Mouse (Mus musculus): Measurements from ENCODE around the gene Rtkn2. TPM values are rescaled to one million over a fixed set of nuclear protein-coding genes. Genes with fewer than 3 reads are reported as not detected.

The Rtkn2 gene
- polyA plus RNA-seq, 1 experiment: 0.09 TPM

DNA sequence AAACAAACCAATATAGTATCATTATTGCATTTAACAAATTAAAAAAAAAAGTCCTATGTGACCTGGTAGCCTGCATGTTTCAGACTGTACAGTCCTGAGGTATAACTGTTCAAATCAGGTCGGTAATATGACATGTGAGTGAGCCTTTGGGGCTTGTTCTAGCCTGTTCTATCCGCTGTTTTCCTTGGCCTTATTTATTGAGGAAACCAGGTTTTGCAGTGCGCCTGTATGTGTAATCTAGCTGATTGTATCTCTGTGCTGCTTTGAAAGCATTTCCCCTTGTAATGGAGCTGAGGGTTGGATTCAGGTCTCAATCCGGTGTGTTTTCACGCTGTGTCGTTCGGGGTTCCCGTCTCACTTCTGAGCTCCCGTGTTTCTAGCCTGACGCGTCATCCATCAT lies 27.1 kb downstream of the Rtkn2 start:
- Histone ChIP-seq H3K27ac (ENCODE audit: insufficient read depth, low read length) (no peak overlapping the region), H3K27me3 (ENCODE audit: control insufficient read depth, insufficient read depth, low read length) (no peaks in the 10 kb centered on the region), H3K36me3 (ENCODE audit: control insufficient read depth, insufficient read depth, low read length) (no peaks in the 10 kb centered on the region), H3K4me1 (ENCODE audit: control insufficient read depth, insufficient read depth, insufficient read length) (no peaks in the 10 kb centered on the region), H3K4me3 (ENCODE audit: extremely low read depth, insufficient read depth, insufficient read length) (no peak overlapping the region)
- 97% methylated on average over 11 of the region's 11 CpGs for WGBS
- TF ChIP-seq CTCF (IDR thresholded peaks at IDR 0.05; ENCODE audit: extremely low read depth, insufficient read depth, insufficient read length, insufficient replicate concordance) (no peak), POLR2A (IDR thresholded peaks at IDR 0.05; ENCODE audit: low read depth, low read length) (no peak)
- no peak for DNase-seq (ENCODE audit: low read depth in 1 of 2, low spot score in 2 of 2)

DNA sequence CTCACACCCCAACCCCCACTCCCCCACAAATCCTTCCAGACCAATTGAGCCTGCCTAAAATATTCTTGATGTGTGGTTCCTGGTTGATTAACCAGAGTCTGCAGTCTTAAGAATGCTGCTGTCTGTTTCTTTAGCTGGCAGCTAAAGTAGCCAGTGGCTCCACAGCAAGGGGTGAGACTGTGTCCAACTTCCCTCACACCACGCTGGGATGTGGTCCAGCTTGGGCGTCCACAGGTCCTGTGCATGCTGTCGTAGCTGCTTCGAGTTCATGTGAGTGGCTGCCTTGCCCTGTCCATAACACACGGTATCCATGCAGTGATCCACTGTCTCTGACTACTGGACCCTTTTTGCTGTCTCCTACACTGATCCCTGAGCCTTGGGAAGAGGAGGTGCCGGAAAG lies 27.7 kb downstream of the Rtkn2 start:
- TF ChIP-seq POLR2A (IDR thresholded peaks at IDR 0.05; ENCODE audit: low read depth, low read length) (no peak), CTCF (IDR thresholded peaks at IDR 0.05; ENCODE audit: extremely low read depth, insufficient read depth, insufficient read length, insufficient replicate concordance) (no peak)
- Histone ChIP-seq H3K27me3 (ENCODE audit: control insufficient read depth, insufficient read depth, low read length) (no peaks in the 10 kb centered on the region), H3K27ac (ENCODE audit: insufficient read depth, low read length) (no peak overlapping the region), H3K4me1 (ENCODE audit: control insufficient read depth, insufficient read depth, insufficient read length) (no peaks in the 10 kb centered on the region), H3K36me3 (ENCODE audit: control insufficient read depth, insufficient read depth, low read length) (no peaks in the 10 kb centered on the region), H3K4me3 (ENCODE audit: extremely low read depth, insufficient read depth, insufficient read length) (no peak overlapping the region)
- WGBS: 95% methylated on average over 6 of the region's 6 CpGs
- DNase-seq (ENCODE audit: low read depth in 1 of 2, low spot score in 2 of 2): no peak

DNA sequence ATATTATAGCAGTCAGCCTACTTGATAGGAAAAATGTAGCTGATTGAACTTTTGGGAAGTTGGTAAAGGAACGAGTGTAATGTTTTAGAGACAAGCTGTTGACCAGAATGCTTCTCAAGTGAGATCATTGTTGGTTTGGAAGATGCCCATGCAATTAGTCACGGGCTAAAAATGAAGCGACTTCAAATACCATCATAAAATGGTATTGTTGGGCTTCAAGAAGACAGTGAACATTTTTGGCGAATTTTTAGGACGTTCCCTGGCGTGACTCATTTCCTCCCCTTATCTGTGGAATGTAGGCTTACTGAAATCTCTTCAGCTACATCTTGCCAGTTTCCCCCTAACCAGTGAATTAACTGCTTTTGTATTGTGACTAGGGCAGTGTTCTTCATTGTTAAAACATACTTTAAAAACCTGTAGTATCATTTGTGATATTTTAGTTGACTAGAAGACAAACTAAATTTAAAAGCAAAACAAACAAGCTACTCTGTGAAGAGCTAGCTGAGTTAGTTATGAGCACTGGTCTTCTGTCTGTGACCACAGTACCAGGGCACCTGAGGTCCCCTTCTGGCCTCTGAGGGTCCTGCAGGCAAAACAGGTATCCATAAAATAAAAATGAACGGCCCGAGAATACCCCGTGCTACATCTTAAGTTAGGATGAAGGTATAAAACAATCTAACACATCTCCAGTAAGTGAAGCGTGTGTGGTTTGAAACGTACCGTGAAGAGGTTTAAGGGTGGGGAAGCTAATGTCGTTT lies 29.0 kb downstream of the Rtkn2 start:
- peak in 1 of 2 experiments; percentile 16 for DNase-seq (ENCODE audit: low read depth in 1 of 2, low spot score in 2 of 2)
- H3K4me1 ChIP-seq (ENCODE audit: control insufficient read depth, insufficient read depth, insufficient read length): no peaks in the 10 kb centered on the region
- no peaks in the 10 kb centered on the region for H3K36me3 ChIP-seq (ENCODE audit: control insufficient read depth, insufficient read depth, low read length)
- TF ChIP-seq POLR2A (IDR thresholded peaks at IDR 0.05; ENCODE audit: low read depth, low read length) (no peak), CTCF (IDR thresholded peaks at IDR 0.05; ENCODE audit: extremely low read depth, insufficient read depth, insufficient read length, insufficient replicate concordance) (no peak)
- no peak overlapping the region for H3K4me3 ChIP-seq (ENCODE audit: extremely low read depth, insufficient read depth, insufficient read length)
- no peaks in the 10 kb centered on the region for H3K27me3 ChIP-seq (ENCODE audit: control insufficient read depth, insufficient read depth, low read length)
- H3K27ac ChIP-seq (ENCODE audit: insufficient read depth, low read length): no peak overlapping the region
- 85% methylated on average over 13 of the region's 13 CpGs for WGBS

DNA sequence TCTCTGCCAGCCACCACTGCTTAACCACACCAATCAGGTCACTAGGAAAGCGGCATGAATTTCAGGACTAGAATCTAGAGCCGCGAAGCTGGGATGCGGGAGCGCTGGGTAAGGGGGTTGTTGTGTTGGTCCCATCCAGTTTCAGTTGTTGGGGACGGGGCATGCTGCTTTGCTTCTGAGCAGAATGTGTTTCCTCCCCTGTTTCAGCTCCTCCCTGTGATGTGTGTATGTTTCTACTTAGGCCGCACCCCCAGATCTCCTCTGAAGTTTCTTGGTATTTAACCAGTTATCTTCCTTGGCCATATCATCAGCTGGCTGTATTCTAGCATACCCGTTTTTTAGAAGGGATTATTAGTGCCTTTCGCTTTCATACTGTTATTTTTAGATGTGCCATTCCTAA lies 29.9 kb downstream of the Rtkn2 start:
- Histone ChIP-seq H3K4me3 (ENCODE audit: extremely low read depth, insufficient read depth, insufficient read length) (no peak overlapping the region), H3K27me3 (ENCODE audit: control insufficient read depth, insufficient read depth, low read length) (no peaks in the 10 kb centered on the region), H3K36me3 (ENCODE audit: control insufficient read depth, insufficient read depth, low read length) (no peaks in the 10 kb centered on the region), H3K27ac (ENCODE audit: insufficient read depth, low read length) (no peak overlapping the region), H3K4me1 (ENCODE audit: control insufficient read depth, insufficient read depth, insufficient read length) (no peaks in the 10 kb centered on the region)
- no peak for TF ChIP-seq POLR2A (IDR thresholded peaks at IDR 0.05; ENCODE audit: low read depth, low read length)
- TF ChIP-seq CTCF (IDR thresholded peaks at IDR 0.05; ENCODE audit: extremely low read depth, insufficient read depth, insufficient read length, insufficient replicate concordance): no peak
- DNase-seq (ENCODE audit: low read depth in 1 of 2, low spot score in 2 of 2): no peak
- 91% methylated on average over 9 of the region's 9 CpGs for WGBS

DNA sequence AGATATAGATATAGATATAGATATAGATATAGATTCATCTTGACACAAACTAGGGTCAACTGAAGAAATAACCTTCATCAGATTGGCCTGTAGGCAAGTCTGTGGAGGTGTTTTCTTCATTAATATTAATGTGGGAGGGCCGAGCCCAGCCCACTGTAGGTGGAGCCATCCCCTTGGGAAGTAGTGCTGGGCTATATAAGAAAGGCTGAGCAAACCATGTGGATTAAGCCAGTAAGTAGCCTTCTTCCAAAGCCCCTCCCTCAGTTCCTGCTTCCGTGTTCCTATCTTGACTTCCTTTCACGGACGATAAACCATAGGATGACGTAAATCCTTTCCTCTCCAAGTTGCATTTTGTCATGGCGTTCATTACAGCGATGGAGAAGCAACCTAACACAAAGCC lies 30.5 kb downstream of the Rtkn2 start:
- H3K36me3 ChIP-seq (ENCODE audit: control insufficient read depth, insufficient read depth, low read length): no peaks in the 10 kb centered on the region
- 95% methylated on average over 7 of the region's 7 CpGs for WGBS
- H3K4me3 ChIP-seq (ENCODE audit: extremely low read depth, insufficient read depth, insufficient read length): no peak overlapping the region
- no peaks in the 10 kb centered on the region for H3K4me1 ChIP-seq (ENCODE audit: control insufficient read depth, insufficient read depth, insufficient read length)
- no peaks in the 10 kb centered on the region for H3K27me3 ChIP-seq (ENCODE audit: control insufficient read depth, insufficient read depth, low read length)
- H3K27ac ChIP-seq (ENCODE audit: insufficient read depth, low read length): no peak overlapping the region
- no peak for DNase-seq (ENCODE audit: low read depth in 1 of 2, low spot score in 2 of 2)
- TF ChIP-seq CTCF (IDR thresholded peaks at IDR 0.05; ENCODE audit: extremely low read depth, insufficient read depth, insufficient read length, insufficient replicate concordance) (no peak), POLR2A (IDR thresholded peaks at IDR 0.05; ENCODE audit: low read depth, low read length) (no peak)

DNA sequence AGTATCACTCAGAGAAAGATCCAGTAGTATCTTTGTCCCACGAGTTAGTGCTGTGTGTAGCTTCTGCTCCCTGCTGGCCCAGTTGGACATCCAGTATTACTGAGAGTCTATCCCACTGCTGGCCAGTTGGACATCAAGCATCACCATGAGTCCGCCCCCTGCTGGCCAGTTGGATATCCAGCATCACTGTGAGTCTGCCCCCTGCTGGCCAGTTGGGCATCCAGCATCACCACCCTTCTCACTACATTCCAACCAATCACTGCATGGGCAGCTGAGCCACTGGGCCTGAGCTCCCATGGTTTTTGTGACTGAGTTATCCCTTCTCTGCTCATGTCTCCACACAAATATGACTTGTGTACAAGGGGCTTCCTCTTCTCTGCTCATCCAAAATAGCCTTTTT lies 33.8 kb downstream of the Rtkn2 start:
- Histone ChIP-seq H3K36me3 (ENCODE audit: control insufficient read depth, insufficient read depth, low read length) (no peaks in the 10 kb centered on the region), H3K4me3 (ENCODE audit: extremely low read depth, insufficient read depth, insufficient read length) (no peak overlapping the region), H3K27me3 (ENCODE audit: control insufficient read depth, insufficient read depth, low read length) (no peaks in the 10 kb centered on the region), H3K27ac (ENCODE audit: insufficient read depth, low read length) (no peak overlapping the region), H3K4me1 (ENCODE audit: control insufficient read depth, insufficient read depth, insufficient read length) (no peaks in the 10 kb centered on the region)
- DNase-seq (ENCODE audit: low read depth in 1 of 2, low spot score in 2 of 2): peak; percentile 24 to 26
- WGBS: 88% methylated on average over 2 of the region's 2 CpGs
- TF ChIP-seq POLR2A (IDR thresholded peaks at IDR 0.05; ENCODE audit: low read depth, low read length) (no peak), CTCF (IDR thresholded peaks at IDR 0.05; ENCODE audit: extremely low read depth, insufficient read depth, insufficient read length, insufficient replicate concordance) (peak; percentile 88)

DNA sequence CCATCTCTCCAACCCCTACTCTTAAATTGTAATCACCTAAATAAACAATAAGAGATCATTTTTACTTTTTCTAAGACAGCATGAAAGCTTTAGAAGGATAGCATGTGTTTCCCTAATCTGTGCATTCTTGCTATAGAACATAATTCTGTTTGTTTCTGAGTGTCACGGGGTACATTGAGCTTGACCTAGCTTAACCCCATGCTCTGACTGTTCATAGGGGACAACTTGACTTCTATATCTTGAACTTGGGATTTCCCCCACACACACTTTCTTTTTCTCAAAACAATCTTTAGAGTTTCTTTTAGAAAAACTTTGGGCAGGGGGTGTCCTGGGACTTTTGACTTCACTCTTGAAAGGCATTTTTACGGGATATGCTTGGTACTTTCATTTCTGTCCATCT lies 41.4 kb downstream of the Rtkn2 start:
- no peak overlapping the region for H3K4me3 ChIP-seq (ENCODE audit: extremely low read depth, insufficient read depth, insufficient read length)
- no peaks in the 10 kb centered on the region for H3K27me3 ChIP-seq (ENCODE audit: control insufficient read depth, insufficient read depth, low read length)
- no peak for DNase-seq (ENCODE audit: low read depth in 1 of 2, low spot score in 2 of 2)
- H3K4me1 ChIP-seq (ENCODE audit: control insufficient read depth, insufficient read depth, insufficient read length): no peaks in the 10 kb centered on the region
- TF ChIP-seq POLR2A (IDR thresholded peaks at IDR 0.05; ENCODE audit: low read depth, low read length): no peak
- H3K36me3 ChIP-seq (ENCODE audit: control insufficient read depth, insufficient read depth, low read length): no peaks in the 10 kb centered on the region; the same call in 1 of the 2 replicates
- H3K27ac ChIP-seq (ENCODE audit: insufficient read depth, low read length): no peak overlapping the region
- 70% methylated on average over 2 of the region's 2 CpGs for WGBS

All from spleen, adult 2 months (tissue).